Mouse (Mus musculus): ENCODE data around the gene Dnaic2.

Dnaic2 gene

GRCm38 (mm10) chr11:114797981-114798380, 70.8 kb downstream of the Dnaic2 start:
- DNase-seq (ENCODE audit: low read depth, low spot score): no peak

GRCm38 (mm10) chr11:114798624-114799023, 71.4 kb downstream of the Dnaic2 start, which contains the start of gene Gpr142:
Gene Gpr142, plus strand, starts transcription at chr11:114798924.
- no peak for DNase-seq (ENCODE audit: low read depth, low spot score)

- no peak for DNase-seq (ENCODE audit: low read depth, low spot score)
These were observed 74.7 kb downstream of the Dnaic2 start for GRCm38 (mm10) chr11:114801906-114802305.

GRCm38 (mm10) chr11:114802540-114803267, 75.5 kb downstream of the Dnaic2 start:
- no peak for DNase-seq (ENCODE audit: low read depth, low spot score)

GRCm38 (mm10) chr11:114803990-114804389, 76.8 kb downstream of the Dnaic2 start:
- no peak for DNase-seq (ENCODE audit: low read depth, low spot score)

GRCm38 (mm10) chr11:114807025-114807424, 79.8 kb downstream of the Dnaic2 start:
- DNase-seq (ENCODE audit: low read depth, low spot score): no peak

All from ES-CJ7 (cell line).